ENCODE assay signal across 7 mouse cellular contexts in genomic region chr6:38926135-38926962, GRCm38 (mm10). TPM values are rescaled to one million over a fixed set of nuclear protein-coding genes. Genes with fewer than 3 reads are reported as not detected.
A peak's percentile ranks its signal among the peaks of the same experiment; 100 is the strongest.
DNase-seq lines count a peak whose midpoint lies in the region; ATAC-seq and TF ChIP-seq lines count a peak whose summit lies in the region.

No protein-coding gene starts in this region.

- 52% methylated on average over 28 of the region's 28 CpGs for WGBS in lung, embryonic 16.5 days
- 50% methylated on average over 28 of the region's 28 CpGs for WGBS in hindbrain, embryonic 13.5 days
- 51% methylated on average over 28 of the region's 28 CpGs for WGBS in midbrain, postnatal 0 days

- DNase-seq in lung, postnatal 10 days = no peak
- DNase-seq in embryo, embryonic 10 days (ENCODE audit: low spot score) = peak; percentile 70
- peak; percentile 44 for DNase-seq in midbrain, postnatal 0 days (ENCODE audit: low spot score)
- no peak for DNase-seq in right cerebral cortex, postnatal 25 days
- no peak for DNase-seq in spleen, postnatal 10 days (ENCODE audit: low spot score in 2 of 2)

- no peaks in the 10 kb centered on the region for H3K36me3 ChIP-seq in lung, embryonic 16.5 days (ENCODE audit: control insufficient read depth, insufficient read depth, low read length)
- H3K36me3 ChIP-seq in hindbrain, embryonic 13.5 days = no peaks in the 10 kb centered on the region
- no peaks in the 10 kb centered on the region for H3K36me3 ChIP-seq in midbrain, postnatal 0 days (ENCODE audit: insufficient read depth, low read length)

- peaks cover 2% of the 10 kb centered on the region; the same call in 1 of the 2 replicates for H3K4me1 ChIP-seq in lung, embryonic 16.5 days (replicated peaks; ENCODE audit: control insufficient read depth, insufficient read depth, low read length)
- peaks cover 15% of the 10 kb centered on the region for H3K4me1 ChIP-seq in hindbrain, embryonic 13.5 days (replicated peaks)
- no peaks in the 10 kb centered on the region; the same call in 1 of the 2 replicates for H3K4me1 ChIP-seq in midbrain, postnatal 0 days (ENCODE audit: insufficient read depth, low read length)

- TF ChIP-seq CTCF in midbrain, postnatal 0 days (IDR thresholded peaks at IDR 0.05) = no peak

- peak overlapping the region; percentile 12; the same call in 1 of the 2 replicates for H3K4me3 ChIP-seq in lung, embryonic 16.5 days (ENCODE audit: low read length)
- peak overlapping the region; percentile 12; the same call in 1 of the 2 replicates for H3K4me3 ChIP-seq in hindbrain, embryonic 13.5 days
- no peak overlapping the region for H3K4me3 ChIP-seq in midbrain, postnatal 0 days (ENCODE audit: low read depth, low read length)

- H3K27me3 ChIP-seq in lung, embryonic 16.5 days (ENCODE audit: control insufficient read depth, insufficient read depth, low read depth, low read length) = no peaks in the 10 kb centered on the region
- H3K27me3 ChIP-seq in hindbrain, embryonic 13.5 days = no peaks in the 10 kb centered on the region
- H3K27me3 ChIP-seq in midbrain, postnatal 0 days (ENCODE audit: insufficient read depth, low read length) = no peaks in the 10 kb centered on the region

- no peak overlapping the region for H3K9ac ChIP-seq in lung, embryonic 16.5 days (ENCODE audit: low read length)
- H3K9ac ChIP-seq in hindbrain, embryonic 13.5 days = no peak overlapping the region
- no peak overlapping the region for H3K9ac ChIP-seq in midbrain, postnatal 0 days (replicated peaks; ENCODE audit: low read length, poor library complexity, severe bottlenecking)

- H3K9me3 ChIP-seq in lung, embryonic 16.5 days (ENCODE audit: control insufficient read depth, low read length) = no peaks in the 10 kb centered on the region
- H3K9me3 ChIP-seq in hindbrain, embryonic 13.5 days = no peaks in the 10 kb centered on the region
- no peaks in the 10 kb centered on the region; the same call in 1 of the 2 replicates for H3K9me3 ChIP-seq in midbrain, postnatal 0 days (ENCODE audit: low read length)

- no peak; the same call in 1 of the 2 replicates for ATAC-seq in lung, embryonic 16.5 days (ENCODE audit: low read depth)
- ATAC-seq in hindbrain, embryonic 13.5 days (ENCODE audit: low FRiP score) = no peak
- peak; percentile 56; the same call in 1 of the 2 replicates for ATAC-seq in midbrain, postnatal 0 days (ENCODE audit: low FRiP score)

- H3K27ac ChIP-seq in lung, embryonic 16.5 days (ENCODE audit: low read length) = no peak overlapping the region
- H3K27ac ChIP-seq in hindbrain, embryonic 13.5 days = peak overlapping the region; percentile 77
- no peak overlapping the region for H3K27ac ChIP-seq in midbrain, postnatal 0 days (ENCODE audit: low read depth, low read length)

- peak overlapping the region; percentile 23 for H3K4me2 ChIP-seq in lung, embryonic 16.5 days (ENCODE audit: low read depth, low read length)
- peak overlapping the region; percentile 33 for H3K4me2 ChIP-seq in hindbrain, embryonic 13.5 days
- no peak overlapping the region for H3K4me2 ChIP-seq in midbrain, postnatal 0 days (ENCODE audit: low read depth, low read length, poor library complexity, severe bottlenecking)

RNA-seq across cellular contexts. Expression of gene Hipk2, which starts 50.4 kb away (rescaled TPM):
- 19.8 and 21.0 TPM in 2 replicates for polyA plus RNA-seq in lung, embryonic 16.5 days (2015; fragmentation: Nextera tagmentation; extraction: Ambion mirVana)
- 39.6 and 42.1 TPM in 2 replicates for polyA plus RNA-seq in hindbrain, embryonic 13.5 days (2015; fragmentation: Nextera tagmentation; extraction: Ambion mirVana)
- total RNA-seq in midbrain, postnatal 0 days (2014; rRNA removed) = 64.7 and 71.0 TPM in 2 replicates
- 22.0 and 24.3 TPM in 2 replicates for polyA plus RNA-seq in midbrain, postnatal 0 days (2015; fragmentation: Nextera tagmentation; extraction: Ambion mirVana)

RNA-seq across cellular contexts. Expression of gene Tbxas1, which starts 51.1 kb away (rescaled TPM):
- 3.9 and 4.1 TPM in 2 replicates for polyA plus RNA-seq in lung, embryonic 16.5 days (2015; fragmentation: Nextera tagmentation; extraction: Ambion mirVana)
- 2.6 and 2.7 TPM in 2 replicates for polyA plus RNA-seq in hindbrain, embryonic 13.5 days (2015; fragmentation: Nextera tagmentation; extraction: Ambion mirVana)
- 1.8 and 3.1 TPM in 2 replicates for total RNA-seq in midbrain, postnatal 0 days (2014; rRNA removed)
- 1.4 and 2.2 TPM in 2 replicates for polyA plus RNA-seq in midbrain, postnatal 0 days (2015; fragmentation: Nextera tagmentation; extraction: Ambion mirVana)

Comparison
In these comparisons a context has a peak if more than half of its experiments do, and no peak if none do; other contexts are left out.
1. DNase-seq: peak in embryo, embryonic 10 days (single experiment) and midbrain, postnatal 0 days (single experiment); none in lung, postnatal 10 days (single experiment), right cerebral cortex, postnatal 25 days (single experiment) and spleen, postnatal 10 days (0 of 2).